Mouse (Mus musculus): Measurements from ENCODE around the gene Bpi. TPM values are rescaled to one million over a fixed set of nuclear protein-coding genes. Genes with fewer than 3 reads are reported as not detected.

Gene Bpi
- polyA plus RNA-seq, 2 experiments: 0.03 TPM; not detected in 1

DNA sequence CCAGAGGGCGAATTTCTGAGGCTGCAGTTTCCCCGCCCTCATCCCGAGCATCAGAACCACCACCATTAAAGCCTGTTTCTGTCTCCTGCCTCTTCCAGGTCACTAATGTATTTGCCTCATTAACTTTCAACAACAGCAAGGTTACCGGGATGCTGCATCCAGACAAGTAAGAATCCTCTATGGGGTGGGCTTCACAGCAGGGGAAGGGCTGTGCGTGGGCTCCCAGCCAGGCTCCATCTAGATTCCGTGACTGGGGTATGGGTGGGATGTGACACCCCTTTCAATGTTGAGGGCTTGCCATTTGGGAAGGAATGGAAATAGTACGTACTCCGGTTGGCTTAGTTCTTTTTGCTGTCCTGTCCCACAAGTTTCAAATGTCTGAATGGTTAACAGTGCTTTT, 67.7 kb downstream of the Bpi start:
- no peaks in the 10 kb centered on the region for H3K36me3 ChIP-seq (ENCODE audit: control insufficient read depth, insufficient read depth, low read length)
- WGBS: 80% methylated on average over 8 of the region's 8 CpGs
- H3K4me2 ChIP-seq (replicated peaks; ENCODE audit: low read depth, low read length, severe bottlenecking): no peak overlapping the region
- DNase-seq (ENCODE audit: low spot score) (no peak), ATAC-seq (ENCODE audit: low FRiP score, low read depth) (no peak)
- H3K27ac ChIP-seq (replicated peaks; ENCODE audit: low read depth, low read length): no peak overlapping the region
- no peak overlapping the region for H3K4me3 ChIP-seq (replicated peaks; ENCODE audit: low read length)
- no peaks in the 10 kb centered on the region for H3K9me3 ChIP-seq (ENCODE audit: control insufficient read depth, low read length)
- no peaks in the 10 kb centered on the region for H3K27me3 ChIP-seq (ENCODE audit: control insufficient read depth, insufficient read depth, low read length)
- no peaks in the 10 kb centered on the region for H3K4me1 ChIP-seq (ENCODE audit: control insufficient read depth, insufficient read depth, low read length)
- no peak for TF ChIP-seq POLR2A (IDR thresholded peaks at IDR 0.05; ENCODE audit: borderline replicate concordance, extremely low read depth, insufficient read depth, insufficient read length)
- H3K9ac ChIP-seq (ENCODE audit: low read depth, low read length, severe bottlenecking): no peak overlapping the region

Small RNAs within 50 kb of the gene (microRNA-seq; reads per million reads assigned to microRNA genes)
- gene Mir7685: not detected

Other genes with a start within 250 kb of the Bpi start
- 23.7 and 25.5 TPM in 2 replicates for gene Tti1, start 229.7 kb upstream of the Bpi start, polyA plus RNA-seq (2012; rRNA removed)
- gene Tti1, start 229.7 kb upstream of the Bpi start, polyA plus RNA-seq (2014; fragmentation: Nextera tagmentation; extraction: Ambion mirVana): 19.1 and 20.1 TPM in 2 replicates
- 30.6 and 32.5 TPM in 2 replicates for gene Rprd1b, start 229.6 kb upstream of the Bpi start, polyA plus RNA-seq (2012; rRNA removed)
- 37.1 and 44.8 TPM in 2 replicates for gene Rprd1b, start 229.6 kb upstream of the Bpi start, polyA plus RNA-seq (2014; fragmentation: Nextera tagmentation; extraction: Ambion mirVana)
- 12.1 and 14.8 TPM in 2 replicates for gene Tgm2, start 111.7 kb upstream of the Bpi start, polyA plus RNA-seq (2012; rRNA removed)
- gene Tgm2, start 111.7 kb upstream of the Bpi start, polyA plus RNA-seq (2014; fragmentation: Nextera tagmentation; extraction: Ambion mirVana): 6.7 and 6.9 TPM in 2 replicates
- 19.2 and 28.5 TPM in 2 replicates for gene D630003M21Rik, start 28.9 kb upstream of the Bpi start, polyA plus RNA-seq (2012; rRNA removed)
- 12.7 and 15.5 TPM in 2 replicates for gene D630003M21Rik, start 28.9 kb upstream of the Bpi start, polyA plus RNA-seq (2014; fragmentation: Nextera tagmentation; extraction: Ambion mirVana)
- gene Lbp, start 48.4 kb downstream of the Bpi start, polyA plus RNA-seq (2012; rRNA removed): 5.6 and 5.7 TPM in 2 replicates
- 3.7 and 4.4 TPM in 2 replicates for gene Lbp, start 48.4 kb downstream of the Bpi start, polyA plus RNA-seq (2014; fragmentation: Nextera tagmentation; extraction: Ambion mirVana)
- gene Snhg11, start 117.5 kb downstream of the Bpi start, polyA plus RNA-seq (2012; rRNA removed): 10.8 and 11.7 TPM in 2 replicates
- 2.8 and 3.5 TPM in 2 replicates for gene Snhg11, start 117.5 kb downstream of the Bpi start, polyA plus RNA-seq (2014; fragmentation: Nextera tagmentation; extraction: Ambion mirVana)
- 20.1 and 25.2 TPM in 2 replicates for gene Ralgapb, start 151.8 kb downstream of the Bpi start, polyA plus RNA-seq (2012; rRNA removed)
- gene Ralgapb, start 151.8 kb downstream of the Bpi start, polyA plus RNA-seq (2014; fragmentation: Nextera tagmentation; extraction: Ambion mirVana): 20.2 and 23.3 TPM in 2 replicates
- gene Adig, start 244.5 kb downstream of the Bpi start, polyA plus RNA-seq (2012; rRNA removed): 0.26 and 0.97 TPM in 2 replicates
- 1.1 and 1.7 TPM in 2 replicates for gene Adig, start 244.5 kb downstream of the Bpi start, polyA plus RNA-seq (2014; fragmentation: Nextera tagmentation; extraction: Ambion mirVana)